Mouse (Mus musculus): ENCODE data around the gene Gm43517.

DNA sequence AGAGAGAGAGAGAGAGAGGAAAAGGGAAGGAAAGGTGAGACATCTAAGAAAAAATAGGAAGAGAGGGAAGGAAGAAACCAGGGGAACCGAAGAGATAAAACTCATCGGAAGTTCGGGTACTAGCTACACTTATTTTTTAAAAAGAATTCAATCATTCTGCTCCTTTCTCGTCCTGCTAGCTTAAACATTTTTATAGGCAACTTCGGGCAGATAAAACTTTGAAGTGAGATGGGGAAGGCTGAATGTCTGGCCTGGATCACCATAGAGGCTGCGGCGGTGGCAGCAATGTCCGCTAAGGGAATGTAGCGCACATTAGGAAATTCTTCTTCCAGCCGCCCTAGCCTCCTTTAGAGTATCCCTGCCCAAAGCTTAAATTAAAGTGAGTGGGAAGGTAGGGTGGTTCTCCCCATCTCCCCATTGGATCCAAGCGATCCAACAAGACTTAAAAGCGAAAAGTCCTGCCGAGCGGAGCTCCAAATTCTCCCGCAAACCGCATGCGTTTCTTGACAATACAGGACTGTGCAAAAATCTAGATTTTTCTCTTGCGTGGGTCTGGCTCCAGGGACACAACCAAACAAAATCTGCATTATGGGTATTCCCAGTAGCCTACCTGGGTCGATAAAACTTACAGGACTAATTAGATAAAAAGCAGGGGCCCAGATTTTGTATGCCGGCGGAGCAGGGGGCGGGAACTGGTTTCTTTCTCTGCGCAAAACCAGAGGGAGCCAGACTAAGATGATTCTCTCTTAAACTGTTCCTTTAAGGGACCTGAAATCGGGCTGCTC, 11.0 kb upstream of the Gm43517 start:
- TF ChIP-seq CTCF (IDR thresholded peaks at IDR 0.05; ENCODE audit: insufficient read depth, low read length) (no peak), POLR2A (IDR thresholded peaks at IDR 0.05; ENCODE audit: borderline replicate concordance, extremely low read depth, low read depth, low read length) (no peak)

All from lung, adult 2 months (tissue).